Mouse (Mus musculus) CD8-positive naive resting alpha-beta T cell, adult 2 months (primary cell): ENCODE measurements around the gene Gm7694.

Experiments used
- DNase-seq, 2 experiments: peaks; one replicate each; pipeline ENCODE4 v3.0.0; 2022; ENCODE audit warnings: low read depth in 2 of 2, low spot score in 2 of 2

Gene Gm7694

GRCm38 (mm10) chr1:170292239-170292951 lies 13.7 kb downstream of the Gm7694 start:
- DNase-seq = no peak

DNA sequence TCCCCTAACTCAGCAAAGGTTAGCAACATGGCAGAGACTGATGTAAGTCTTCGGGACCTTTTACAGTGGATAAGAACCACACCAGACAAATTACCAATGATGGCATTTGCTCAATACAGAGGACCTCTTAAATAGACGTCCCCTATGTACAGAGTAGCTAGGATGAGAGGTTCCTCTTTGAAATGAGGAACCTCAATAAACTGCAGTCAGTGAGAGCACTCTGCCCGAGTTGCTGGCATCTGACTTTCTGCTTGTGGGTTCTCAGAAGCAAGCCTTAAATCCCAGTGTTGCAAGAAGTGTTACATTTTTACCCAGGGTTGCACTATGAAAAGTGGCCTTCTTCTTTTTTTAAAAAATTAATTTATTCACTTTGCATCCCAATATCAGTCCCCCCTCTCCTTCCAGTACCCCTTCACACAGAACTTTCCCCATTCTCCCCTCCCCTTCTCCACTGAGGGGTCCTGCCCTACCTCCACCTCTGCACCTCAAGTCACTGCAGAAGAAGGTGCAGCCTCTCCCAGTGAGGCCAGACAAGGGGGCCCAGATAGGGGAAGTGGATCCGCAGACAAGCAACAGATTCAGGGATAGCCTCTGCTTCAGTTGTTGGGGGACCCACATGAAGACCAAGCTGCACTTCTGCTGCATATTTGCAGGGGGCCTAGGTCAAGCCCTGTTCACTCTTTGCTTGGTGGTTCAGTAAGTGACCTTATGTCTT lies 23.6 kb downstream of the Gm7694 start:
- DNase-seq = no peak

- no peak for DNase-seq
These were observed 29.1 kb downstream of the Gm7694 start, which contains the start of gene Sh2d1b1 for GRCm38 (mm10) chr1:170277016-170277415. TSS of gene Sh2d1b1 (plus strand) at chr1:170277320.

DNA sequence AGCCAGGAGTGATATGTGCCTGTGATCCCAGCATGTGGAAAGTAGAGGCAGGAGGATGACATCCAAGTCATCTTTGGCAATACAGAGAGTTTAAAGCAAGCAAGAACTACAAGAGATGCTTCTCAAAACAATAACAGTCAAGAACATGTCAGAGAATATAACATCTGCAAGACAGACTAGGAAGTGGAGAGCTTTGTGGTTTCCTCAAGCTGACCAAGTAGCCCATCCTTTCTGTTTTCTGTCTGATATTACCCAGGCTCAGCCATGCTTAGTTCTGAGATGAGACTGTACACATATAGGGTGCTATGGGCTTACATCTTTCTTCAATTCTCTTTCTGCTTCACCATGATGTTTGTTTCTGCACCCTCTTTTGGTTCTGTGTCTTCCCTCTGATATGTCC lies 32.9 kb downstream of the Gm7694 start:
- DNase-seq = no peak

GRCm38 (mm10) chr1:170270696-170271095 lies 35.4 kb downstream of the Gm7694 start:
- no peak for DNase-seq

DNA sequence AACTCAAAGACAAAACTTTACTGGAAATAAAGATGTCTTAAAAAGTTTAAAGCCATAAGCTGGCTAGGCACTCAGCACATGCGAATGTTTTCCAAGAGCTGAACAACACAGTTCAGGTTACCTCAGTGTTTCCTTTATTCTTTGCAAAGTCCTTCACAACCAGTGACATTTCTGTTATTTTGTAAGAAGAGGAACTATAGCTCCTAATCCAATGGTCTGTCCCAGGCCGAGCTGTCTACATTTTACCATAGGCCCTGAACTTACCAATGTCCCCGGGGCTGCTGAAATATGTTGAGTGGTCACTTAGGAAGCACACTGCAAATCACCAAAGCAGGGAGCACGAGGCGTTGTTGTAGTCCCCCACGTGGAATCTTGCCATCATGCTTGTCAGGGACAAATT lies 35.9 kb downstream of the Gm7694 start:
- no peak for DNase-seq

DNA sequence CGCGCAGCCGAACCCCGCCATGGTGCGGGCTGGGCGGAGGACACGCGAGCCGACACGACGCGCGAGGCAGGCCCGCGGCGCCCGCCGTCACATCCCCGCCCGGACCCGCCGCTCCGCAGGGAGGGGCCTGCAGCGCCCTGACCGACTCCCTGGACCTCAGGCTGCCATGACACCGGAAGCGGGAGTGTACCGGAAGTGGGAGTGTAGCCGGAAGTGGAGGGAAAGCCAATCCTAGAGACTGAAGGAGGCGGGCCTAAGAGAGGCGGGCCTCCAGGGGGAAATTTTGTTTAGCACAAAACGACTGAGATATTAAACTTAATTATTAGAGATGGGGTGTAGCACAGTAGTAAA lies 50.6 kb downstream of the Gm7694 start:
- DNase-seq = peak; percentile 65 to 73

DNA sequence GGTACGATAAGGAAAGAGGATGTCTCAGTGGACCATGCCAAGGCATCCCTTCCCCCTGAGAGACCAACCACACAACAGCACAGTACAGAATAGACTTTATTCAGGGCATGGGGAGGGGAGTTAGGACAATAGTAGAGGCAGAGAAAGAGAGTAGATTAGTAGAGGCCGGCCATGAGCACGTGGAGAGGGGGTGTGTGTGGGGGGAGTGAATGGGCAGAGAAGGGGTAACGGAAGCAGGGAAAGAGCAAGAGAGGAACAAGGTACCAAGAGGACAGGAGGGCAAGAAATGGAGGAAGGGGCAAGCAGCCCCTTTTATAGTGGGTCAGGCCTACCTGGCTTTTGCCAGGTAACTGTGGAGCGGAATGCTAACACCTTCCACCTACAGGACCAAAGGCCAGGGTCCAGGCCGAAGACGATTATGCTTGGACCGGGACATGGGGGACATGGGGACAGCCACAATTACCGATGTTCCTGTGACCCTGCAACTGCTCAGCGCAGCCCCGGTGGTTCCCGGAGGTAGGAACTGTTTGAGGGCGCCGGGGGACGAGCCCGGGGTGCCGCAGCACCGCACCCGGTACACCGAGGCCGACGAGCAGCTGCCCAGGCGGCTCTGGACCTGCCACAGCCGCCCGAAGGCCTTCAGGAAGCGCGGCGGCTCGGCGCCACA lies 51.1 kb downstream of the Gm7694 start:
- DNase-seq = no peak
